Mouse (Mus musculus) fibroblast of lung, adult 2 months (primary cell): Measurements from ENCODE around the gene Bcap29.
"Not testable (repeated sequence)": the region's sequence is repeated elsewhere in the genome, so short reads cannot be mapped to it uniquely, and the experiment has no call there.

ENCODE experiments used
- DNase-seq: peaks from one replicate; pipeline ENCODE4 v3.0.0-alpha.2; 2011; ENCODE audit warnings: low read depth

Bcap29 gene

DNA sequence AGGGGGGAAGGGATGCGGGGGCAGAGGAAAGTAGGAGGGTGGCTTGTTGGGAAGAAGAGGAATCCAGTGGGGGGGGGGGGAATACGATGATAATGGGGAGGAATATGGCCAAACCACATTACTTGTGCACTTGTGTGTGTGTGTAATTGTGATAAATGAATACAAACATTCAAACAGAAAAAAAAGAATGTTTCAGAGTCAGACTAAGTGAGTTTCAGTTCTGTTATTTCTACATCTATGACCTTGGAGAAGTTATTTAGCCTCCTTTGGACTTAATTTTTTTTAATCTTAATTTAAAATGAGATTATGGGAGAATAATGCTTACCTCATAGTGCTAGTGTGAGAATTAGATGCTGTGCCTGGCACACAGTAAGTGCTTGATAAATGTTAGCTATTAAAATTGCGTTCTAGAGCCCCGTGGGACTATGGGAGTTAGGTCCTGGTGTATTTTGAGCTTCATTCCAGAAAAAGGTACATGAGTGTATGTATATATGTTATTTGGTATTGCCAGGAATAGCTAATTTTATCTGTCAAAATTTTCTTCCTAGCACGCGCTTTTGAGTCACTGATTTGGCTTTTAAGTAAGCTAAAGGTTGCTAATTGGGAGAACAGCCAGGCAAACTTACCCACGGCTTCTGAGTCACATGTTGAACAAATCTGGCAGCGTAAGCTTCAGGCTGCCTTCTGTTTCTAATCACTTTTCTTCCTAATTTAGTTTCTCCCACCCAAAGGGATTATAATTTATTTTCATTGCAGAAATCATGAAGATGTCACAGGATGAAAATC is 55.6 kb downstream of the Bcap29 start:
- peak; percentile 38 for DNase-seq

DNA sequence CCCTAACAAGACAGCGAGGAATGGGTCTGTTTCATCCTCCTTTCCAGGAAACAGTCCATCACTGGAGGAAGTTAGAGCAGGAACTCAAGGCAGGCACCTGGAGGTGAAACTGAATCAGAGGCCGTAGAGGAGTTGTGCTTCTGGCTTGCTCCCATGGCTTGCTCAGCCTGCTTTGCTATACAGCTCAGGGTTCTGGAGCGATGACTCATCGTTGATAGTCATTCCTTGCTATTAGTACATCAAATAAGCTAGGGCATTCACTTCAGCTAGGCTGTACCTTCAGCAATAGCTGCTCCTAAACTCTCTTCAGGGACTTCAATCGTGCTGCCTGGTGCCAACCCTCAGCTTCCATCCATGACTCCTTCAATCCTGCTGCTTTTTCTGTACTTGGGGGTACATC is 60.0 kb downstream of the Bcap29 start:
- DNase-seq, result no peak

DNA sequence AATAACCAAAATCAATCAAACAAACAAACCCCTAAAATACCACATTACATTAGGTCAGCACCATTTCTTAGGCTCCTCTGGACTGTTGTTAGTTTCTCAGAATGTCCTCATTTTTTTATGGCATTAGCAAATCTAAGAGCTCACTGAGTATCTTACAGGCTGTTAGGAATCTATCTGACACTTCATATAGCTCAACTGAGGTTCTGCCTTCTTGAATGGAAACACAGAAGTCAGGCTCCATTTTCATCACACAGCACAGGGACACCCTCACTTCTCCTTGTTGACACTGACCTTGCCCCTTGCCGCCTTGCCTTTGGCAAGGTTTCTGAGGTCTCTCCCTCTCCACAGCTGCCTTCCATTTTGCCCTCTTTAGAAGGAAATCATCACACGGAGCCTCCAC is 64.7 kb downstream of the Bcap29 start:
- DNase-seq, result no peak

DNA sequence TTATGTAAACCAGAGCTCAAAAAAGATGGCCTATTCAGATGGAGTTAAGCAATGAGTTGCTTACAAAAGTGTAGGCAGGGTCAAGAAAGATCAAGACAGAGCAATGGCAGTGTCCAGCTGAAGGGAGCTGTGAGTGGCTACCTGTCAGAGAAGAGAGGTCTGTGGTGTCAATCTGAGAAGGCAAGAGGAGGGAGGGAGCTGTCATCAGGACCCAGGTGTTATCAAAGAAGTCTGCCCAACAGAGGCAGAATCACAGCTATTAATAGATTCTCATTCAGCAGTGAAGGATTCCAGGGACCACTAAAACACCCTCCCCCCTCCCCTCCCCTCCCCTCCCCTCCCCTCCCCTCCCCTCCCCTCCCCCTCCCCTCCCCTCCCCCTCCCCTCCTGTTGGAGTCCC is 65.8 kb downstream of the Bcap29 start:
- no peak for DNase-seq

DNA sequence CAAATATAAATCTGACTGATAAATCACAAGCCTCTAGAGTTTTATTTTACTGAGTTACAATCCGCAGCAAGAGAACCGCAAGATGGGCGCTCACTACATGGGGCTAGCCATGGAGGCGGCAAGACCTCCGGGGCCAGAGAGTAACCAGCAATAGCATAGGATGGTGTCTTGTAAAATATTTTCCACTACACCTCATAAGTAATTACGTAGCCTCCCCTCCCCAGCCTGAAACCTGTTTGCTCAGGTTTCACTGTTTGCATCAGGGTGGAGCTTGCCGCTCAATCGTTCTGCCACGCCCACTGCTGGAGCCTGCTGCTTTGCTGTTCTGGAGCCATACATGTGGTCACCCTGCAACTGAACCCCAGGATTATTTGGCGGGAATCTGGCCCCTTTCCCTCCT is 66.9 kb downstream of the Bcap29 start:
- DNase-seq, result not testable (repeated sequence)

DNA sequence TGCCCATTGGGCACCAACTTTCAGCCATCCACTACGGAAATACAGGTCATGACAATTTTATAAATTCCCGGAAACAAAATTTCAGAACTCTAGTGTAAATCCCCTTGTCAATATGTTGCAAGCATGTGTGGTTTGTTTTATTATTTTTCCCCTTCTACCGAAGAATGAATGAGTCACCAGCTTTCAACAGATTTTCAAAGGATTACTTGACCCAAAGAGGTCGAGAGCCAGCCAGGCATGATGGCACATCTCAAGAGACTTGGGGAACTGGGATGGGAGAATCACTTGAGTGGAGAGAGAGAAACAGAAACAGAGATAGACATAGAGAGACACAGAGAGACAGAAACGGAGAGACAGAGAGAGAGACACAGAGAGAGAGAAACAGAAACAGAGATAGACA is 73.7 kb downstream of the Bcap29 start:
- DNase-seq, result no peak

DNA sequence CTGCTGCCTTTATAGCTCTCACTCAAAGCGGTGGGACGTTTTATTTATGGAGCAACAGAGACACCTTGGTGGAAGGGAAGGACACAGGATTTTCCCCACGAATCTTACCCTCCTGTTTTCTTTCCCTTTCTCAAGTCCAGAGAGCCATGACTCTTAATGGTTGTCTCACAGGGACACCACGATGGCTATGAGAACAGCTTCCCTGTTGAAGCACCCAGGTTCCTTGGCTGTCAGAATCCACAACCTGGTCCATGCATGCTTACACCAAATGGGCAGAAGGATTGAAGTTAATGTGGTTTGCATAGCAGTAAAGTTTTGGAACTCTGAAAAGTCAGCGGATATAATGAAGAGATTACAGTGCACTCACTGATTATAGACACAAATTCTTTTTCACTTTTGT is 74.5 kb downstream of the Bcap29 start:
- no peak for DNase-seq

DNA sequence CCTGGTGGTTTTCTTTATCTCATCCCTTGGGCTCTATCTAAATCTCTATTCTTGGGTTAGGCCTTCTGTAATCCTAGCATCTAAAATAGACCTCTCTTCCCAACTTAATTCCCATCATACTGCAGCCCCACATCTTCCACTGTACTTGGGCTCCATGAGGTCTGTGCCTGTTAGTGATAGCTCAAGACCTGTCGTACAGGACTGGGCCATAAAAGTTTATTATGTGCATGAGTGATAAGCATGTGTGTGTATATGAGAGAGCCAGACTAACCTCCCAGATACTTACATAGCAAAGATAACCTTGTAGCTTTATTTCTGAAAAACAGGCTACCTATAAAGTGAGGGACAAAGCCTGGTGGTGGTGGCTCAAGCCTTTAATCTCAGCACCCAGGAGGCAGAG is 80.1 kb downstream of the Bcap29 start:
- DNase-seq, result no peak

DNA sequence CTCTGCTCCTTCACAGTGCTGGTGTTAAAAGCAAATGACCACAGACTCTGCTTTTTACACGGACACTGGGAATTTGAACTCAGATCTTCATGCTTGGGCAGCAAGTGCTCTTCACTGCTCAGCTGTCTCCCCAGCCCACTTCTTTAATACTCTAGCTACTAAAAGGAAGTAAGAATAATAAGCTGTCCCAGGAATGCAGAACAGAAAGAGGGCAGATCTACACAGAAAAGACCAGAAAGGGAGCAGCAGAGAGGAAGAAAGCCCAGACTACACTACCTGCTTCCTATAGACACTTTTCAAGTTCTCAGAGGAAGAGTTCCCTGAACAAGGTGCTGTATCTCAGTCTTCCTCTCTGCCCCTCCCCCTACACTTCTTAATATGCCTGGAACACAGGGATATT is 83.2 kb downstream of the Bcap29 start:
- no peak for DNase-seq

DNA sequence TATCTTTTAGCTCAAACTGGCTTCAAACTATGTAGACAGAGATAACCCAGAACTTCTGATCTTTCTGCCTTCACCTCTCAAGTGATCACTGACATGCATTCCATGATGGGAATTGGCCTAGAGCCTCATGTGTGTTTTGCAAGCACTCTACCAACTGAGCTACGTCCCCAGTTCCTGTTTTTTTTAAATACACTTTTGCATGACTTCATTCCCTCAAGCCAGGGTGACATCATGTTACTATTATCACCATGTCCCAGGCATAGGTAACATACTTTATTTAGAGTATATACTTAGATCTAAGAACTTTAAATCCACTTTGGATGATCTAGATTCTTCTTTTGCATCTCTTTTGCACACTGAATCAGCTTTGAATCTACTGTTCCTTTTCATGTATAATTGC is 88.4 kb downstream of the Bcap29 start:
- DNase-seq, result no peak

DNA sequence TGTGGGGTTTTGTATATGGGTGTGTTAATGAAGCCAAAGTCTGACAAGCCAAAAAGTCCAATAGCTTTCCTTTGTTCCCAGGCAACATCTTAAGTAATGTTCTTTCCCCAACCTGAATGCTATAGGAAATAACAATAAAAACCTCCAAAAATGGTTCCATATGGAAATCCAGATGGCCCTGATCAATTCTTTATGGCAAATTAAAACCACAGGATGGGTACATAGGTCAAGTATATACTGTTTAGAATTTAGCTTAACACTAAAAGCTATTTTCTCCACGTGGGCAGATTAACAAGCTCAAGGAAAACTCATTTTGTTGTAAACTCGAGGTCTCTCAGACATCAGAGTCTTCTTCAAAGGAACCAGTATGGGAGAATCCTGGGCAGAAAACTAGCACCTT is 89.2 kb downstream of the Bcap29 start:
- no peak for DNase-seq

DNA sequence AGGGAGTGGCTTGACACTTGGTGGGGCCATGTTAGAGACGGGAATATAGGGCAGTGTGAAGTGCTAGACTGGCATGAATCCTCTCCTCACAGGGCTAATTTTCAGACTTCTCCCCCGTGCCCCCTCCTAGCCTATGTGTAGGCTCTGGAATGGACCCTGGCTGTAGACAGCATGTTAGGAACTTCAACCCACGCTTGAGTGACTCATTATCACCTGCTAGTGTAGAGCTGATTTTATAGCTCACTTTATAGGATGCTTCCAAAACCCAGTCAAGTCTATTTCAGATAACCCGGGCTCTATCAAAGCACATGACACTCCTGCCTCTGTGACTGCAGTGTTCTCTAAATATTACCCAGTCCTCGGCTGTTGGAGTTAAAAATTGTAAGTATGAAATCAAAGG is 92.9 kb downstream of the Bcap29 start:
- DNase-seq, result no peak
